Mouse (Mus musculus) gastrocnemius, adult 2 months (tissue): ENCODE results near the gene Ranbp6. TPM values are rescaled to one million over a fixed set of nuclear protein-coding genes. Genes with fewer than 3 reads are reported as not detected.

ENCODE experiments used
- DNase-seq: peaks from one replicate; pipeline ENCODE4 v3.0.0; 2022
- H3K27ac ChIP-seq: fragments of 200-600 bp; 2 replicates; pipeline ENCODE4 v1.8.1; 2022; ENCODE audit warnings: mild to moderate bottlenecking
- H3K4me3 ChIP-seq: fragments of 200-600 bp; 2 replicates; pipeline ENCODE4 v1.8.1; 2022; ENCODE audit warnings: mild to moderate bottlenecking, moderate library complexity
- CTCF ChIP-seq: fragments of 200-600 bp; IDR thresholded peaks from 2 replicates; pipeline ENCODE4 v1.8.1; 2022; ENCODE audit warnings: antibody characterized with exemption, mild to moderate bottlenecking, moderate library complexity
- intact Hi-C: fragments of 180-260 bp; cut with DNase I; formaldehyde crosslinking; loops from one replicate; pipeline ENCODE4 v1.15.1; 2025
- total RNA-seq, 2 experiments: library from RNA; stranded (reverse); gene quantifications; 2 replicates each; pipeline ENCODE4 v1.2.3; 2021

Gene Ranbp6
- total RNA-seq, 2 experiments from 2014 or later, result 10.2 to 11.1 TPM

DNA sequence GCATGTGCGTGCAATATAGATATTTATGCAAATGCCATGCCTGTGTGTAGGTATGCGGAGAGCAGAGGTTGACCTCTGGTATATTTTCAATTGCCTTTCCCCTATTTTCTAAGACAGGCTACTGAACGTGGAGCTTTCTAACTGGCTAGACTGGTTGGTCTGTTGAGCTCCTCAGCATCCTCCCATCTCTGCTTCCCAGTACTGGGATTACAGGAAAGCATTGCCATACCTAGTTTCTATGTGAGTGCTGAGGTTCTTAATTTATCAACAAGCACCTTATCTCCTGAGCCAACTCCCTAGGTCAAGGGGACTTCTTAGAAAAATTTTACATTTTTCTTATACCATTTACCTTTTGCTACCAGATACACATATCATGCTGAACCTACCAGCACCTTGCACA is 15.4 kb downstream of the Ranbp6 start:
- Histone ChIP-seq H3K27ac (no peak overlapping the region), H3K4me3 (no peak overlapping the region)
- intact Hi-C loops, result no loop called here
- no peak for TF ChIP-seq CTCF
- DNase-seq, result no peak

- H3K4me3 ChIP-seq, result no peak overlapping the region
Measured at GRCm38 (mm10) chr19:29787997-29788396, 24.8 kb downstream of the Ranbp6 start.

GRCm38 (mm10) chr19:29782914-29783313 is 29.9 kb downstream of the Ranbp6 start:
- intact Hi-C loops, result no loop called here
- H3K27ac ChIP-seq, result no peak overlapping the region

More at GRCm38 (mm10) chr19:29787997-29788396, 24.8 kb downstream of the Ranbp6 start:
- DNase-seq, result no peak
- intact Hi-C loops, result no loop called here
- no peak overlapping the region for H3K27ac ChIP-seq
- TF ChIP-seq CTCF, result no peak

More at GRCm38 (mm10) chr19:29782914-29783313, 29.9 kb downstream of the Ranbp6 start:
- TF ChIP-seq CTCF, result no peak
- no peak overlapping the region for H3K4me3 ChIP-seq
- no peak for DNase-seq

Other genes starting within 250 kb of the Ranbp6 start
- 1 to 10 TPM; 7.2 to 7.9 TPM for gene Ermp1, start 164.6 kb downstream of the Ranbp6 start, total RNA-seq
- gene Mlana, start 115.2 kb downstream of the Ranbp6 start, total RNA-seq, result not detected
- 10 to 100 TPM; 11.8 to 14.4 TPM for gene 9930021J03Rik, start 7.0 kb downstream of the Ranbp6 start, total RNA-seq
- gene Il33, start 112.1 kb upstream of the Ranbp6 start, total RNA-seq, result 1 to 10 TPM; 5.7 to 5.9 TPM
- not detected for gene Trpd52l3, start 190.8 kb upstream of the Ranbp6 start, total RNA-seq
- gene Uhrf2, start 217.5 kb upstream of the Ranbp6 start, total RNA-seq, result 10 to 100 TPM; 15.5 to 16.1 TPM